Mouse (Mus musculus) retina, postnatal 7 days (tissue): ENCODE results near the gene Ifnlr1.

ENCODE experiments used
- DNase-seq: peaks from one replicate; pipeline ENCODE4 v3.0.0-alpha.2; 2012; ENCODE audit warnings: low read depth, low spot score

The Ifnlr1 gene

GRCm38 (mm10) chr4:135743520-135743919 is 57.4 kb downstream of the Ifnlr1 start:
- no peak for DNase-seq

GRCm38 (mm10) chr4:135744726-135745448 is 58.8 kb downstream of the Ifnlr1 start:
- no peak for DNase-seq

DNA sequence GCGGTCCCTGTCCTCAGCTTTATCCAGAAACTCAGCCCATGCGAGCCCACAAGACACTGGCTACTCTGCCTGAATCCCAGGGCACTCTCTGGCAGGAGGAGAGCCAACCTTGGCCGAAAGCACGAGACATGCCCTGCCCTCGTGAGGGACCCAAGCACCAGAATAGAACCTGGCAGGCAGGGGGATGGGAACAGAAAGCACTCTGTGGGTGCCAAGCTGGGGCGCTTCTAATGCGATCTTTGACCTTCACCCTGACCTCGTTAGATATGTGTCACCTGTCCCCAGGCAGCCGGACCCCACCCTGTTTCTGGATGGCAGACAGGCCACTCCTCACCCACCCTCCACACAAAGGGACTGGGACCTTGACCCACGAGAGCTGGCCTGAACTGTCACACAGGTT is 59.5 kb downstream of the Ifnlr1 start:
- DNase-seq, result no peak

- DNase-seq, result no peak
Observed at GRCm38 (mm10) chr4:135750896-135751295, 64.8 kb downstream of the Ifnlr1 start.

- no peak for DNase-seq
Observed at GRCm38 (mm10) chr4:135752106-135752778, 66.2 kb downstream of the Ifnlr1 start.

DNA sequence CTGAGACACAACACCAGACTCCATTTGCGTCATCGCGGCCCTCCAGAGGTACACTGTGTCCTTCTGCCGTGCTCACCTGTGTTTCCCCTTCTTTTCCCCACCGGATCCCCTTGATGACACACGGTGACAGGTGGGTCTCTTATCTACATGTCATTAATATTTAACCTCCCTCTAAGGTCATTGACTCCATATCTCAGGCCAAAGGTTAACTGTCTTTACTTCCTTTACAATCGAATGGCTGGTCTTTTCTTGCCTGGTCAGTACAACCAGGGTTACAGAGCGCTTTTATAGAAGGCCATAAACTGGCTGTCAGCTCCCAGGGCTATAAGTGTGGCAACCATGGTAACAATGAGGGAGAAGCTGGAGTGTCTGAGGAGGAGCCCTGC is 66.7 kb downstream of the Ifnlr1 start:
- DNase-seq, result no peak
